Mouse (Mus musculus): Measurements from ENCODE around the gene Kat8. TPM values are rescaled to one million over a fixed set of nuclear protein-coding genes. Genes with fewer than 3 reads are reported as not detected.
"Not testable (repeated sequence)": the region's sequence is repeated elsewhere in the genome, so short reads cannot be mapped to it uniquely, and the experiment has no call there.

Gene Kat8
- total and polyA plus RNA-seq, 2 experiments from 2014 or later, result 17.0 to 22.6 TPM

DNA sequence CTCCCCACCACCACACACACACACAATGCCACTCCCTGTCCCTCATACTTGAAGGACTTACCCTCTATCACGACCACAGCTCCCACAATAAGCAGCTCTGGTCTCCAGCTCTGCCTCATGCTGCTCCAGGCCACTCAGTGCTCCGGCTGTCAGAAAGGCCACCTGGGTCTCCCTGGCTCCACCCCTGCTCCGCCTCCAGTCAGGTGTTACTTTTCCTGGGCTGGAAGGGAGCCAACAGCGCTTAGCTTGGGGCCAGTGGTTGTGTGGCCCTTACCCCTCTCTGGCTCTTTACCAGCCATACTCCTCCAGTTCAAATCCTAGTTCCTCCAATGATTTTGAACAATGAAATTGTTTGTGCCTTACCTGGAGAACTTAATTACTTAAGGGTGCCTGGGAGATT, 21.5 kb upstream of the Kat8 start, which contains the start of gene Prss53:
Gene Prss53, minus strand, starts transcription at position 173 of the 400 bp plus-strand sequence.
- WGBS, result 45% methylated on average over 4 of the region's 4 CpGs
- DNase-seq (ENCODE audit: low spot score), result no peak
- Histone ChIP-seq H3K4me3 (ENCODE audit: low read depth, low read length) (no peak within 1 kb of the TSS), H3K27ac (ENCODE audit: low read depth) (no peak within 1 kb of the TSS), H3K27me3 (ENCODE audit: control insufficient read depth, insufficient read depth, low read length) (no peaks in the 10 kb centered on the region), H3K4me2 (ENCODE audit: low read depth, low read length) (no peak within 1 kb of the TSS), H3K9me3 (replicated peaks; ENCODE audit: control insufficient read depth, low read length) (no peaks in the 10 kb centered on the region), H3K9ac (replicated peaks; ENCODE audit: low read depth, low read length) (no peak within 1 kb of the TSS), H3K36me3 (replicated peaks; ENCODE audit: control insufficient read depth, insufficient read depth, low read length) (peaks cover 51% of the 10 kb centered on the region), H3K4me1 (ENCODE audit: control insufficient read depth, insufficient read depth) (peaks cover 6% of the 10 kb centered on the region; the same call in 1 of the 2 replicates)
- no peak for ATAC-seq (ENCODE audit: insufficient read depth, low read depth)
- no peak for TF ChIP-seq EP300 (IDR thresholded peaks at IDR 0.05; ENCODE audit: low read depth)
- no peak for TF ChIP-seq CTCF (IDR thresholded peaks at IDR 0.05; ENCODE audit: low read depth)

DNA sequence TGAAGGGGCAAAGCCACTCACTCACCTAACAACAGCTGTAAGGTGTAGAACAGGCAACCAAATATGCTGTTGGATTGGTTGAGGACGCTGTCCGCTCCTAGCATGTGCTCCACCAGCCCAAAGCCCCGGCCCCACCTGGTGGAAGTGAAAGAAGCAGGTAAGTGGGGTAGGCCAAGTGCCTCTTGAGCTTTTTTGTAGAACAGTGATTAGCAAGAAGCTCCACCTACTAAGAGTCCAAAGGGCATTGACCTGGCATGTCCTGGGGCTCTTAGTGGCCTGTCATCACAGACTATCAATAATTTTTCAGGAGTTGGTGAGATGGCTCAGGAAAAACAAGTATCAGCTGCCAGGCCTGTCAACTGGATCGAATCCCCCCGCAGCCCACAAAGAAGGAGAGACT, 17.8 kb upstream of the Kat8 start:
- Histone ChIP-seq H3K9ac (replicated peaks; ENCODE audit: low read depth, low read length) (peak overlapping the region; percentile 58; the same call in 1 of the 2 replicates), H3K4me2 (ENCODE audit: low read depth, low read length) (peak overlapping the region; percentile 88), H3K4me1 (ENCODE audit: control insufficient read depth, insufficient read depth) (peaks cover 6% of the 10 kb centered on the region), H3K36me3 (replicated peaks; ENCODE audit: control insufficient read depth, insufficient read depth, low read length) (peaks cover 20% of the 10 kb centered on the region), H3K9me3 (replicated peaks; ENCODE audit: control insufficient read depth, low read length) (no peaks in the 10 kb centered on the region), H3K27me3 (ENCODE audit: control insufficient read depth, insufficient read depth, low read length) (no peaks in the 10 kb centered on the region), H3K4me3 (ENCODE audit: low read depth, low read length) (peak overlapping the region; percentile 56), H3K27ac (ENCODE audit: low read depth) (no peak overlapping the region)
- 65% methylated on average over 5 of the region's 5 CpGs for WGBS
- no peak for ATAC-seq (ENCODE audit: insufficient read depth, low read depth)
- no peak for DNase-seq (ENCODE audit: low spot score)
- TF ChIP-seq CTCF (IDR thresholded peaks at IDR 0.05; ENCODE audit: low read depth), result no peak
- no peak for TF ChIP-seq EP300 (IDR thresholded peaks at IDR 0.05; ENCODE audit: low read depth)

DNA sequence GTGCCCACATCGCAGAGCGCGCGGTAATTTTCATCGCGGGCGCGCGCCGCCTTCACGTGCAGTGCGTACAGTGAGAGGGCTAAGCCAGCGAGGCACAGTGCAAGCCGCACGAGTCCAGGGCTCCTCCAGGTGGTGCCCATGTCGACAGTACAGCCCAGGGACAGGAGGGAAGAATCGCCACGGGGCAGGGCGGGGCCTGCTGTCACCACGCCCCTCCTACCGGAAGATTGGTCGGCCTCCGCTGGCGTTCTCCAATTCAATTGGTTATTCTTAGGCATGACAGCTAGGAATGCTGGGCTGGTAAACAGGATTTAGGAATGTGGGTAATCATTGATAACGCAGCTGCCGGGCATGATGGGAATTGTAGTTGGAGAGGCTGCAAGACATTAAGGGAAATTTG, 16.9 kb upstream of the Kat8 start, which contains the start of the genes Gm21974 and Vkorc1:
Gene Gm21974, minus strand, starts transcription at position 13 of the 400 bp plus-strand sequence.
Gene Vkorc1, minus strand, starts transcription at position 176 of the 400 bp plus-strand sequence.
- Histone ChIP-seq H3K27ac (ENCODE audit: low read depth) (peak within 1 kb of the TSS; percentile 78), H3K9ac (replicated peaks; ENCODE audit: low read depth, low read length) (peak within 1 kb of the TSS; percentile 58), H3K27me3 (ENCODE audit: control insufficient read depth, insufficient read depth, low read length) (no peaks in the 10 kb centered on the region), H3K4me2 (ENCODE audit: low read depth, low read length) (peak within 1 kb of the TSS; percentile 88), H3K9me3 (replicated peaks; ENCODE audit: control insufficient read depth, low read length) (no peaks in the 10 kb centered on the region), H3K4me1 (ENCODE audit: control insufficient read depth, insufficient read depth) (peaks cover 6% of the 10 kb centered on the region), H3K36me3 (replicated peaks; ENCODE audit: control insufficient read depth, insufficient read depth, low read length) (peaks cover 15% of the 10 kb centered on the region), H3K4me3 (ENCODE audit: low read depth, low read length) (peak within 1 kb of the TSS; percentile 56)
- DNase-seq (ENCODE audit: low spot score) (peak; percentile 98), ATAC-seq (ENCODE audit: insufficient read depth, low read depth) (peak; percentile 97)
- TF ChIP-seq EP300 (IDR thresholded peaks at IDR 0.05; ENCODE audit: low read depth), result 0 out of 2 replicates have a peak, but pooled peaks have one; percentile 29
- TF ChIP-seq CTCF (IDR thresholded peaks at IDR 0.05; ENCODE audit: low read depth), result peak; percentile 39
- under 1% methylated on average over 26 of the region's 26 CpGs for WGBS

DNA sequence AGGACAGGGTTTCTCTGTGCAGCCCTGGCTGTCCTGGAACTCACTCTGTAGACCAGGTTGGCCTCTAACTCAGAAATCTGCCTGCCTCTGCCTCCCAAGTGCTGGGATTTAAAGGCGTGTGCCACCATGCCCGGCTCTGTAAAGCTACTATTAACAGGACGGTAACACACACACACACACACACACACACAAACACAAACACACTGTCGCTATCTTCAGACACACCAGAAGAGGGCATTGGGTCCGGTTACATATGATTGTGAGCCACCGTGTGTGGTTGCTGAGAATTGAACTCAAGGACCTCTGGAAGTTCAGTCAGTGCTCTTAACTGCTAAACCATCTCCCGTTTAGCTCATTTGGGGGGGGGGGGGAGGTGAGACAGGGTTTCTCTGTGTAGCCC, 16.4 kb upstream of the Kat8 start:
- H3K36me3 ChIP-seq (replicated peaks; ENCODE audit: control insufficient read depth, insufficient read depth, low read length), result peaks cover 15% of the 10 kb centered on the region
- 0 out of 2 replicates have a peak overlapping the region, but pooled peaks have one; percentile 56 for H3K4me3 ChIP-seq (ENCODE audit: low read depth, low read length)
- H3K9ac ChIP-seq (replicated peaks; ENCODE audit: low read depth, low read length); H3K9me3 ChIP-seq (replicated peaks; ENCODE audit: control insufficient read depth, low read length); H3K27me3 ChIP-seq (ENCODE audit: control insufficient read depth, insufficient read depth, low read length); H3K4me1 ChIP-seq (ENCODE audit: control insufficient read depth, insufficient read depth); DNase-seq (ENCODE audit: low spot score): not testable (repeated sequence)
- 71% methylated on average over 7 of the region's 7 CpGs for WGBS
- ATAC-seq (ENCODE audit: insufficient read depth, low read depth), result peak; percentile 1; the same call in 1 of the 2 replicates
- peak overlapping the region; percentile 78; the same call in 1 of the 2 replicates for H3K27ac ChIP-seq (ENCODE audit: low read depth)
- H3K4me2 ChIP-seq (ENCODE audit: low read depth, low read length), result peak overlapping the region; percentile 88; the same call in 1 of the 2 replicates

DNA sequence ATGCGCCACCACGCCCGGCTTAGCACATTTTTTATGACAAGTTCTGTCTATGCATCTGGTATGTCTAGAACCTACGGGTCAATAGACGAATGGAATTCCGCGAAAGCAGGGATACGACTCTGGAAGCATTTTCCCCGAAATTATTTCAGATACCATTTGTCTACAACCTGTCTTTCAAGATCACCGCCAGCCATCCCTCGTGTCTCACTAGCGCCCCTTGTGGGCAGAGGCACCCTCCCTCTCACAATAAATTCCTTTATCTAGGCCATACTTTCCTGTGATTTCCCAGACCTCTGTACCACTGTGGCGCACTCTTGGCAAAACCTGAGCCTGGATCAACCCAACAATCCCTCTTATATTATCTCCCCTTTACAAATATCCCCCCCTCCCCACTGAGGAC, 15.9 kb upstream of the Kat8 start:
- Histone ChIP-seq H3K27me3 (ENCODE audit: control insufficient read depth, insufficient read depth, low read length) (no peaks in the 10 kb centered on the region), H3K27ac (ENCODE audit: low read depth) (no peak overlapping the region), H3K4me3 (ENCODE audit: low read depth, low read length) (no peak overlapping the region), H3K4me1 (ENCODE audit: control insufficient read depth, insufficient read depth) (peaks cover 6% of the 10 kb centered on the region), H3K9ac (replicated peaks; ENCODE audit: low read depth, low read length) (no peak overlapping the region), H3K9me3 (replicated peaks; ENCODE audit: control insufficient read depth, low read length) (no peaks in the 10 kb centered on the region), H3K36me3 (replicated peaks; ENCODE audit: control insufficient read depth, insufficient read depth, low read length) (peaks cover 15% of the 10 kb centered on the region), H3K4me2 (ENCODE audit: low read depth, low read length) (no peak overlapping the region)
- TF ChIP-seq CTCF (IDR thresholded peaks at IDR 0.05; ENCODE audit: low read depth) (peak; percentile 56), EP300 (IDR thresholded peaks at IDR 0.05; ENCODE audit: low read depth) (no peak)
- WGBS, result 55% methylated on average over 13 of the region's 13 CpGs
- ATAC-seq (ENCODE audit: insufficient read depth, low read depth) (no peak), DNase-seq (ENCODE audit: low spot score) (no peak)

DNA sequence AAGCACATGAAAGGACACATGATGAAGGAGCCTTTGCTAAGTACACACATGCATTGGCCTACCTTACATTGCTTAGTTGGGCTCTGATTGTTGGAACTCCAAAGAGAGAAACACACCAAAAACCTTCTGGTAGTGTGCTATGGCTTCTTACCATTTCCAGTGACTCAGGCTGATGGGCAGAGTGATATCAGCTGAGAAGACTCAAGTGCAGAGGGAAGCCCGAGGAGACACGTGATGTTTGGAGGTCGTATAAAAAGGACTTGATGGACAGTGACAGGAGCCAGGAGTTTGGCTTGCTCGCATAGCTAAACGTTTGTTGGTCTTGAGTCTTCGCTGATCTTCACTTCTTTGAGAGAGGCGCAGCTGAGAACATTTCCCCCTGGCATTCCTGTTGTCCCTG, 14.8 kb upstream of the Kat8 start:
- peaks cover 6% of the 10 kb centered on the region for H3K4me1 ChIP-seq (ENCODE audit: control insufficient read depth, insufficient read depth)

More for the DNA sequence above, 14.8 kb upstream of the Kat8 start:
- peaks cover 7% of the 10 kb centered on the region for H3K36me3 ChIP-seq (replicated peaks; ENCODE audit: control insufficient read depth, insufficient read depth, low read length)
- TF ChIP-seq CTCF (IDR thresholded peaks at IDR 0.05; ENCODE audit: low read depth) (no peak), EP300 (IDR thresholded peaks at IDR 0.05; ENCODE audit: low read depth) (no peak)
- no peaks in the 10 kb centered on the region for H3K9me3 ChIP-seq (replicated peaks; ENCODE audit: control insufficient read depth, low read length)
- H3K4me2 ChIP-seq (ENCODE audit: low read depth, low read length), result no peak overlapping the region
- no peak overlapping the region for H3K4me3 ChIP-seq (ENCODE audit: low read depth, low read length)
- H3K27me3 ChIP-seq (ENCODE audit: control insufficient read depth, insufficient read depth, low read length), result no peaks in the 10 kb centered on the region
- ATAC-seq (ENCODE audit: insufficient read depth, low read depth) (no peak), DNase-seq (ENCODE audit: low spot score) (no peak)
- 85% methylated on average over 7 of the region's 7 CpGs for WGBS
- H3K9ac ChIP-seq (replicated peaks; ENCODE audit: low read depth, low read length), result no peak overlapping the region
- H3K27ac ChIP-seq (ENCODE audit: low read depth), result no peak overlapping the region

Data from heart, postnatal 0 days (tissue).